Mouse (Mus musculus) liver, embryonic 16.5 days (tissue): Measurements from ENCODE around the gene Wdr66. TPM values are rescaled to one million over a fixed set of nuclear protein-coding genes. Genes with fewer than 3 reads are reported as not detected.

Experiments
- polyA plus RNA-seq: library from polyadenylated mRNA; unstranded; fragments of >200 nt; fragmentation: Nextera tagmentation; extraction: Ambion mirVana; gene quantifications from 2 replicates; pipeline ENCODE4 v1.2.1, GENCODE M21; 2015

The Wdr66 gene
- polyA plus RNA-seq, 1 experiment from 2014 or later: 0.11 TPM

Other genes starting within 250 kb of the Wdr66 start
- gene Orai1, start 237.0 kb upstream of the Wdr66 start, polyA plus RNA-seq: 8.3 and 8.4 TPM in 2 replicates
- not detected in 2 replicates for gene Morn3, start 205.1 kb upstream of the Wdr66 start, polyA plus RNA-seq
- gene Tmem120b, start 183.7 kb upstream of the Wdr66 start, polyA plus RNA-seq: 25.1 and 26.1 TPM in 2 replicates
- 1.7 and 2.3 TPM in 2 replicates for gene Rhof, start 119.4 kb upstream of the Wdr66 start, polyA plus RNA-seq
- 3.5 and 4.1 TPM in 2 replicates for gene Setd1b, start 109.9 kb upstream of the Wdr66 start, polyA plus RNA-seq
- gene Psmd9, start 82.7 kb upstream of the Wdr66 start, polyA plus RNA-seq: 63.8 and 73.2 TPM in 2 replicates
- gene Hpd, start 69.4 kb upstream of the Wdr66 start, polyA plus RNA-seq: 110 and 129 TPM in 2 replicates
- 5.5 and 6.0 TPM in 2 replicates for gene Bcl7a, start 91.7 kb downstream of the Wdr66 start, polyA plus RNA-seq
- 3.6 and 3.9 TPM in 2 replicates for gene Mlxip, start 142.7 kb downstream of the Wdr66 start, polyA plus RNA-seq
- gene Lrrc43, start 237.2 kb downstream of the Wdr66 start, polyA plus RNA-seq: not detected in 2 replicates
- gene Il31, start 237.4 kb downstream of the Wdr66 start, polyA plus RNA-seq: not detected in 2 replicates